Mouse (Mus musculus) small intestine, adult 2 months (tissue): ENCODE results near the gene Ccl6.

Experiments used
- CTCF ChIP-seq: fragments of 200-500 bp; IDR thresholded peaks from 2 replicates; pipeline ENCODE4 v1.5.1; 2012; ENCODE audit warnings: low read depth, mild to moderate bottlenecking, control low read depth, inconsistent platforms, low read length, moderate library complexity, mixed read lengths; ENCODE audit not compliant: insufficient replicate concordance, insufficient read length; ENCODE audit errors: extremely low read depth
- POLR2A ChIP-seq: fragments of 200-500 bp; IDR thresholded peaks from 2 replicates; pipeline ENCODE4 v1.6.1; 2012; ENCODE audit warnings: low read depth, mild to moderate bottlenecking, control low read depth, inconsistent platforms, low read length, moderate library complexity

GRCm38 (mm10) chr11:83556085-83556781, 36.7 kb downstream of the Ccl6 start:
- TF ChIP-seq CTCF: peak; percentile 29; the same call in 1 of the 2 replicates
- no peak for TF ChIP-seq POLR2A
